Mouse (Mus musculus): ENCODE results near the gene Gm20388.

The Gm20388 gene

GRCm38 (mm10) chr8:122986501-122987184, 3076.0 kb downstream of the Gm20388 start:
- no peak for DNase-seq

- no peak for DNase-seq
Observed at GRCm38 (mm10) chr8:122987255-122987654, 3076.6 kb downstream of the Gm20388 start.

GRCm38 (mm10) chr8:122988955-122989354, 3078.3 kb downstream of the Gm20388 start:
- DNase-seq: no peak

- no peak for DNase-seq
Observed at GRCm38 (mm10) chr8:122989976-122990375, 3079.3 kb downstream of the Gm20388 start.

GRCm38 (mm10) chr8:122991368-122991767, 3080.7 kb downstream of the Gm20388 start:
- DNase-seq: no peak

GRCm38 (mm10) chr8:122992296-122992695, 3081.7 kb downstream of the Gm20388 start:
- no peak for DNase-seq

- no peak for DNase-seq
Observed at GRCm38 (mm10) chr8:122993031-122993430, 3082.4 kb downstream of the Gm20388 start.

- DNase-seq: no peak
Observed at GRCm38 (mm10) chr8:122993740-122994139, 3083.1 kb downstream of the Gm20388 start.

- DNase-seq: no peak
Observed at GRCm38 (mm10) chr8:122997963-122998362, 3087.3 kb downstream of the Gm20388 start.

GRCm38 (mm10) chr8:123000311-123000710, 3089.7 kb downstream of the Gm20388 start:
- no peak for DNase-seq

GRCm38 (mm10) chr8:123004033-123004922, 3093.6 kb downstream of the Gm20388 start:
- DNase-seq: no peak

- no peak for DNase-seq
Observed at GRCm38 (mm10) chr8:123005328-123005727, 3094.7 kb downstream of the Gm20388 start.

GRCm38 (mm10) chr8:123005805-123006204, 3095.2 kb downstream of the Gm20388 start:
- no peak for DNase-seq

GRCm38 (mm10) chr8:123011321-123011720, 3100.7 kb downstream of the Gm20388 start:
- no peak for DNase-seq

GRCm38 (mm10) chr8:123014429-123014828, 3103.8 kb downstream of the Gm20388 start:
- DNase-seq: no peak

- no peak for DNase-seq
Observed at GRCm38 (mm10) chr8:123015074-123015473, 3104.4 kb downstream of the Gm20388 start.

GRCm38 (mm10) chr8:123017143-123017542, 3106.5 kb downstream of the Gm20388 start:
- DNase-seq: no peak

GRCm38 (mm10) chr8:123018484-123019164, 3108.0 kb downstream of the Gm20388 start:
- DNase-seq: no peak

GRCm38 (mm10) chr8:123020084-123020483, 3109.4 kb downstream of the Gm20388 start:
- no peak for DNase-seq

GRCm38 (mm10) chr8:123020859-123021258, 3110.2 kb downstream of the Gm20388 start:
- no peak for DNase-seq

GRCm38 (mm10) chr8:123021259-123021658, 3110.6 kb downstream of the Gm20388 start:
- DNase-seq: peak; percentile 26

- DNase-seq: no peak
Observed at GRCm38 (mm10) chr8:123022727-123023126, 3112.1 kb downstream of the Gm20388 start.

- DNase-seq: no peak
Observed at GRCm38 (mm10) chr8:123024226-123024625, 3113.6 kb downstream of the Gm20388 start.

Measured in liver (tissue).